23 mouse cellular contexts compared by ENCODE assay signal in genomic region chr13:25091347-25091746, GRCm38 (mm10). TPM values are rescaled to one million over a fixed set of nuclear protein-coding genes. Genes with fewer than 3 reads are reported as not detected.
DNase-seq lines count a peak whose midpoint lies in the region; ATAC-seq and TF ChIP-seq lines count a peak whose summit lies in the region.
"Had no signal": no experiment of that assay in that cellular context is flagged by ENCODE, and none has a peak within 500 bp of the region (broad histone marks: within the 10 kb centered on the region; RNA-seq: fewer than 3 reads in every experiment).

No protein-coding gene starts in this region.

- no peak overlapping the region for H3K4me3 ChIP-seq in hindbrain, embryonic 16.5 days (ENCODE audit: low read length)
- H3K4me3 ChIP-seq in hindbrain, embryonic 10.5 days = no peak overlapping the region
- H3K4me3 ChIP-seq in kidney, postnatal 0 days (replicated peaks; ENCODE audit: low read depth, low read length) = no peak overlapping the region
- H3K4me3 ChIP-seq in heart, embryonic 12.5 days = no peak overlapping the region
- H3K4me3 ChIP-seq: embryonic facial prominence, embryonic 13.5 days; forebrain, embryonic 12.5 days; heart, adult 2 months; hindbrain, embryonic 15.5 days had no signal

- no peaks in the 10 kb centered on the region for H3K27me3 ChIP-seq in hindbrain, embryonic 16.5 days (replicated peaks; ENCODE audit: control insufficient read depth, insufficient read depth, low read length)
- H3K27me3 ChIP-seq in hindbrain, embryonic 10.5 days (ENCODE audit: insufficient read depth, poor library complexity, severe bottlenecking) = no peaks in the 10 kb centered on the region
- H3K27me3 ChIP-seq in kidney, postnatal 0 days (ENCODE audit: insufficient read depth, low read length) = no peaks in the 10 kb centered on the region
- H3K27me3 ChIP-seq in heart, embryonic 12.5 days (replicated peaks) = no peaks in the 10 kb centered on the region
- H3K27me3 ChIP-seq: embryonic facial prominence, embryonic 13.5 days; forebrain, embryonic 12.5 days; hindbrain, embryonic 15.5 days had no signal

- no peaks in the 10 kb centered on the region for H3K9me3 ChIP-seq in hindbrain, embryonic 16.5 days (ENCODE audit: control insufficient read depth, low read length)
- no peaks in the 10 kb centered on the region for H3K9me3 ChIP-seq in hindbrain, embryonic 10.5 days
- no peaks in the 10 kb centered on the region for H3K9me3 ChIP-seq in kidney, postnatal 0 days (replicated peaks; ENCODE audit: low read length)
- H3K9me3 ChIP-seq in heart, embryonic 12.5 days (replicated peaks) = no peaks in the 10 kb centered on the region
- H3K9me3 ChIP-seq: embryonic facial prominence, embryonic 13.5 days; forebrain, embryonic 12.5 days; G1E; hindbrain, embryonic 15.5 days had no signal

- 77% methylated on average over 5 of the region's 5 CpGs for WGBS in hindbrain, embryonic 16.5 days
- 88% methylated on average over 5 of the region's 5 CpGs for WGBS in hindbrain, embryonic 10.5 days
- WGBS in kidney, postnatal 0 days = 48% methylated on average over 5 of the region's 5 CpGs
- 84% methylated on average over 5 of the region's 5 CpGs for WGBS in heart, embryonic 12.5 days

- no peaks in the 10 kb centered on the region for H3K4me1 ChIP-seq in hindbrain, embryonic 16.5 days (ENCODE audit: control insufficient read depth, insufficient read depth, low read depth, low read length)
- H3K4me1 ChIP-seq in hindbrain, embryonic 10.5 days (replicated peaks) = no peaks in the 10 kb centered on the region
- peaks cover 10% of the 10 kb centered on the region; the same call in 1 of the 2 replicates for H3K4me1 ChIP-seq in kidney, postnatal 0 days (replicated peaks; ENCODE audit: insufficient read depth, low read length)
- no peaks in the 10 kb centered on the region for H3K4me1 ChIP-seq in heart, embryonic 12.5 days (replicated peaks)
- H3K4me1 ChIP-seq: embryonic facial prominence, embryonic 13.5 days; forebrain, embryonic 12.5 days; hindbrain, embryonic 15.5 days had no signal

- no peak overlapping the region for H3K4me2 ChIP-seq in hindbrain, embryonic 16.5 days (ENCODE audit: low read length)
- H3K4me2 ChIP-seq in kidney, postnatal 0 days (ENCODE audit: low read length) = no peak overlapping the region
- H3K4me2 ChIP-seq in heart, embryonic 12.5 days = no peak overlapping the region
- H3K4me2 ChIP-seq: embryonic facial prominence, embryonic 13.5 days; forebrain, embryonic 12.5 days; heart, embryonic 11.5 days; hindbrain, embryonic 15.5 days had no signal

- no peak overlapping the region for H3K27ac ChIP-seq in hindbrain, embryonic 16.5 days (ENCODE audit: low read depth, low read length)
- no peak overlapping the region for H3K27ac ChIP-seq in hindbrain, embryonic 10.5 days
- H3K27ac ChIP-seq in kidney, postnatal 0 days = peak overlapping the region; percentile 75
- H3K27ac ChIP-seq in heart, embryonic 12.5 days (ENCODE audit: poor library complexity, severe bottlenecking) = no peak overlapping the region
- H3K27ac ChIP-seq: embryonic facial prominence, embryonic 13.5 days; forebrain, embryonic 12.5 days; heart, adult 2 months; hindbrain, embryonic 15.5 days had no signal

- ATAC-seq in hindbrain, embryonic 16.5 days = peak; percentile 54; the same call in 1 of the 2 replicates
- 0 out of 2 replicates have a peak, but pooled peaks have one; percentile 41 for ATAC-seq in kidney, postnatal 0 days (replicated peaks; ENCODE audit: low FRiP score, low read depth)
- ATAC-seq in heart, embryonic 12.5 days (ENCODE audit: insufficient number of reproducible peaks, low FRiP score) = no peak
- ATAC-seq: CD4-positive, CD25-positive, alpha-beta regulatory T cell, adult 4 months; forebrain, postnatal 0 days had no signal

- H3K36me3 ChIP-seq in hindbrain, embryonic 16.5 days (ENCODE audit: control insufficient read depth, insufficient read depth, low read length) = no peaks in the 10 kb centered on the region
- H3K36me3 ChIP-seq in hindbrain, embryonic 10.5 days = no peaks in the 10 kb centered on the region
- no peaks in the 10 kb centered on the region for H3K36me3 ChIP-seq in kidney, postnatal 0 days (ENCODE audit: insufficient read depth, low read length)
- H3K36me3 ChIP-seq in heart, embryonic 12.5 days = no peaks in the 10 kb centered on the region
- H3K36me3 ChIP-seq: embryonic facial prominence, embryonic 13.5 days; forebrain, embryonic 12.5 days; G1E; hindbrain, embryonic 15.5 days had no signal

- TF ChIP-seq CTCF in kidney, postnatal 0 days (IDR thresholded peaks at IDR 0.05; ENCODE audit: low read depth) = no peak

- H3K9ac ChIP-seq in hindbrain, embryonic 16.5 days (ENCODE audit: low read depth, low read length) = no peak overlapping the region
- no peak overlapping the region for H3K9ac ChIP-seq in kidney, postnatal 0 days (ENCODE audit: low read depth, low read length)
- H3K9ac ChIP-seq in heart, embryonic 12.5 days = no peak overlapping the region
- H3K9ac ChIP-seq: embryonic facial prominence, embryonic 13.5 days; forebrain, embryonic 12.5 days; forebrain, postnatal 0 days; hindbrain, embryonic 15.5 days had no signal

- DNase-seq in hindbrain, embryonic 10.5 days (ENCODE audit: low spot score) = no peak
- peak; percentile 78 for DNase-seq in kidney, adult 9 months
- peak; percentile 45 for DNase-seq in kidney, postnatal 0 days (ENCODE audit: low spot score)
- DNase-seq in kidney, postnatal 36 days = peak; percentile 40 to 65
- no peak for DNase-seq in layer of hippocampus, postnatal 36 days
- no peak for DNase-seq in T-cell, adult 2 months (ENCODE audit: low spot score)
- DNase-seq: adrenal gland, adult 2 months; adrenal gland, postnatal 36 days; B cell, adult 2 months; cerebellum, adult 8-10 months; cerebellum, postnatal 36 days; forebrain, postnatal 0 days; gastrocnemius, postnatal 14 days; heart, adult 2 months had no signal

RNA-seq across cellular contexts. Expression of gene Dcdc2a, which starts 35.5 kb away (rescaled TPM):
- 4.4 and 6.0 TPM in 2 replicates for polyA plus RNA-seq in hindbrain, embryonic 16.5 days (2015; fragmentation: Nextera tagmentation; extraction: Ambion mirVana)
- polyA plus RNA-seq in hindbrain, embryonic 10.5 days (2016; fragmentation: Nextera tagmentation; extraction: Ambion mirVana) = 3.4 and 3.8 TPM in 2 replicates
- polyA plus RNA-seq in kidney, postnatal 0 days (2015; fragmentation: Nextera tagmentation; extraction: Ambion mirVana) = 73.7 and 88.5 TPM in 2 replicates
- 1.0 and 1.4 TPM in 2 replicates for polyA plus RNA-seq in heart, embryonic 12.5 days (2016; fragmentation: Nextera tagmentation; extraction: Ambion mirVana)
- total RNA-seq in layer of hippocampus, postnatal 36 days (2021) = 10 to 100 TPM in 1 of 2 experiments, 1 to 10 TPM in 1; 9.9 to 10.3 TPM
- total RNA-seq: gastrocnemius, postnatal 14 days; heart, adult 2 months; heart, postnatal 25 days had no signal
- polyA plus RNA-seq: adrenal gland, adult 2 months; CD4-positive, CD25-positive, alpha-beta regulatory T cell, adult 4 months; G1E had no signal

Comparison
In these comparisons a context has a peak if more than half of its experiments do, and no peak if none do; other contexts are left out.
1. DNase-seq: peak in kidney, adult 9 months (single experiment), kidney, postnatal 0 days (single experiment) and kidney, postnatal 36 days (2 of 2); none in hindbrain, embryonic 10.5 days (single experiment), layer of hippocampus, postnatal 36 days (0 of 2) and T-cell, adult 2 months (single experiment).
2. RNA of gene Dcdc2a, which starts 35.5 kb away (polyA plus RNA-seq): 73.7 to 88.5 TPM in kidney, postnatal 0 days; 4.4 to 6.0 TPM in hindbrain, embryonic 16.5 days, 3.4 to 3.8 TPM in hindbrain, embryonic 10.5 days and 1.0 to 1.4 TPM in heart, embryonic 12.5 days; every median in the first group is over 10 times any median in the second.